Mouse (Mus musculus) stomach, embryonic 16.5 days (tissue): ENCODE results near the gene Atp6v1fnb. TPM values are rescaled to one million over a fixed set of nuclear protein-coding genes. Genes with fewer than 3 reads are reported as not detected.

ENCODE experiments used
- ATAC-seq: fragments of 200-750 bp; cut with Nextera tagmentation; 2 replicates; pipeline ENCODE4 v1.8.0; 2017; ENCODE audit warnings: moderate number of reproducible peaks, moderate TSS enrichment; ENCODE audit not compliant: insufficient read depth, low FRiP score
- H3K27ac ChIP-seq: fragments of 300-500 bp; sonication (generic); 2 replicates; pipeline ENCODE4 v1.5.1; 2014; ENCODE audit warnings: low read length
- H3K27me3 ChIP-seq: fragments of 300-500 bp; sonication (generic); 2 replicates; pipeline ENCODE4 v1.6.1; 2014; ENCODE audit warnings: low read length, control low read depth, mixed read lengths; ENCODE audit not compliant: control insufficient read depth, insufficient read depth
- H3K36me3 ChIP-seq: fragments of 300-500 bp; sonication (generic); 2 replicates; pipeline ENCODE4 v1.6.1; 2014; ENCODE audit warnings: low read length; ENCODE audit not compliant: control insufficient read depth, insufficient read depth
- H3K4me1 ChIP-seq: fragments of 300-500 bp; sonication (generic); 2 replicates; pipeline ENCODE4 v1.6.1; 2014; ENCODE audit warnings: low read length, control low read depth, mixed read lengths; ENCODE audit not compliant: control insufficient read depth, insufficient read depth
- H3K4me2 ChIP-seq: fragments of 300-500 bp; sonication (generic); 2 replicates; pipeline ENCODE4 v1.6.1; 2014; ENCODE audit warnings: low read depth, low read length, mixed read lengths
- H3K4me3 ChIP-seq: fragments of 300-500 bp; sonication (generic); replicated peaks from 2 replicates; pipeline ENCODE4 v1.5.1; 2014; ENCODE audit warnings: mild to moderate bottlenecking, low read length
- H3K9ac ChIP-seq: fragments of 300-500 bp; sonication (generic); 2 replicates; pipeline ENCODE4 v1.6.1; 2014; ENCODE audit warnings: low read length
- H3K9me3 ChIP-seq: fragments of 300-500 bp; sonication (generic); replicated peaks from 2 replicates; pipeline ENCODE4 v1.6.1; 2016; ENCODE audit warnings: low read length, control low read depth; ENCODE audit not compliant: control insufficient read depth
- WGBS: fragments of 180-500 bp; shearing (Covaris S2); extraction: QIAGEN DNeasy Blood & Tissue Kit; methylation state at CpG from one replicate; pipeline ENCODE4 v1.1.7; 2014; 5-methylcytosine and 5-hydroxymethylcytosine counted together
- polyA plus RNA-seq: library from polyadenylated mRNA; unstranded; fragments of >200 nt; fragmentation: Nextera tagmentation; extraction: Ambion mirVana; gene quantifications from 2 replicates; pipeline ENCODE4 v1.2.1, GENCODE M21; 2015

Gene Atp6v1fnb
- polyA plus RNA-seq, 1 experiment from 2014 or later: not detected

DNA sequence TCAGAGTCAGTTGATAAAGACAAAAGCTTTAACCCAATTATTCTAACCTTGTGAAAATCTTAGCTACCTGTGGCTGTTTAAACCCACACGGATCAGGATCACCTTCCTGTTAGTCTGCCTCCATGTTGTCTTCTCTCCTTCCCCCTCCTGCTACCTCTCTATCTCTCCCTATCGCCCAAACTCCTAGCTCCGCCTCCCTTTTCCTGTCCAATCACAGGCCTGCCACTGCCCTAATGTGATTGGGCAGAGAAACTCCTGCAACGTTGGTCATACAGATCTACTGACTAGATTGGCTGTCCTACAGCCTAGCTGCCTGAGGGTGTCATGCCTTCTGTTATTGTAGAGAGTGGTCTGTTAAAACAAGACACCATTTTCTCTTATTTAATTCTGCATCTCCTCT lies 21.4 kb upstream of the Atp6v1fnb start:
- Histone ChIP-seq H3K4me1 (no peaks in the 10 kb centered on the region), H3K9me3 (no peaks in the 10 kb centered on the region), H3K27ac (no peak overlapping the region), H3K4me3 (no peak overlapping the region), H3K27me3 (no peaks in the 10 kb centered on the region), H3K36me3 (0 out of 2 replicates have a peak, but pooled peaks cover 14% of the 10 kb centered on the region), H3K4me2 (no peak overlapping the region), H3K9ac (no peak overlapping the region)
- no peak for ATAC-seq
- WGBS: 34% methylated on average over 4 of the region's 4 CpGs

DNA sequence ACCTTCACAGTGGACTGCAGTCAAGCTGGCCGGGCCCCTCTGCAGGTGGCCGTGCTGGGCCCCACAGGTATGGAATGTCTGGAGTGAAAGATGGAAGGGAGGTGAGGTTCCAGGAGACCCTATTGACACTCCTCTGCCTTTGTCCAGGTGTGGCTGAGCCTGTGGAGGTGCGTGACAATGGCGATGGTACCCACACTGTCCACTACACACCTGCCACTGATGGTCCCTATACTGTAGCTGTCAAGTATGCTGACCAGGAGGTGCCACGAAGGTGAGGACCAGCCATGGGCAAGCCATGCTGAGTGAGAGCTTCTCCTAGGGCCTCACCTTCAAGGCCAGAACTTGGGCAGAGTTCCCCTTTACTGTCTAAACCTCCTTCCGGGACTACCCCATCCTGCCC lies 20.6 kb upstream of the Atp6v1fnb start:
- H3K27me3 ChIP-seq: no peaks in the 10 kb centered on the region
- H3K9me3 ChIP-seq: no peaks in the 10 kb centered on the region
- H3K4me3 ChIP-seq: no peak overlapping the region
- whole genome bisulfite sequencing: 93% methylated on average over 6 of the region's 6 CpGs
- no peak overlapping the region for H3K9ac ChIP-seq
- ATAC-seq: no peak
- H3K36me3 ChIP-seq: 0 out of 2 replicates have a peak, but pooled peaks cover 9% of the 10 kb centered on the region
- H3K4me1 ChIP-seq: no peaks in the 10 kb centered on the region
- no peak overlapping the region for H3K4me2 ChIP-seq
- no peak overlapping the region for H3K27ac ChIP-seq

DNA sequence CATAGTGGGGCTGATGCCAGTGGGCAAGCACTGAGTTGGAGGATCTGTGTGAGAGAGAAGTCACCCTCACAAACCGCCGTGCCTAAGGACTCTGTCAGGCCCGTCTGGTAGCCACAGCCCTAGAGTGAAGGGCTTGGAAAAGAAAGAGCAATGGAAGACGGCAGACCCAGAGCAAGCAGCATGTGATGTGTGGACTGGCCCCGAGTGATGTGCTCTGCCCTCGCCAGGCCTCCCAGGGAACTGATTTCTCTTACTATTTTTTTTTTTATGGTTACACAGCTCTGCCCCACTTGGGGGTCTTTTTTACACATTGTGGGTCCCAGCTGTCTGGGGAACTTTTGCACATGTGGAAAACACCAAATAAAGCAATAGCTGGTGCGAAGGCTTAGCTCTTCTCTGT lies 9.7 kb upstream of the Atp6v1fnb start:
- Histone ChIP-seq H3K27ac (no peak overlapping the region), H3K9me3 (no peaks in the 10 kb centered on the region), H3K4me3 (no peak overlapping the region), H3K4me2 (no peak overlapping the region), H3K27me3 (no peaks in the 10 kb centered on the region), H3K9ac (no peak overlapping the region), H3K4me1 (no peaks in the 10 kb centered on the region), H3K36me3 (peaks cover 3% of the 10 kb centered on the region; the same call in 1 of the 2 replicates)
- no peak for ATAC-seq
- 55% methylated on average over 7 of the region's 7 CpGs for WGBS

DNA sequence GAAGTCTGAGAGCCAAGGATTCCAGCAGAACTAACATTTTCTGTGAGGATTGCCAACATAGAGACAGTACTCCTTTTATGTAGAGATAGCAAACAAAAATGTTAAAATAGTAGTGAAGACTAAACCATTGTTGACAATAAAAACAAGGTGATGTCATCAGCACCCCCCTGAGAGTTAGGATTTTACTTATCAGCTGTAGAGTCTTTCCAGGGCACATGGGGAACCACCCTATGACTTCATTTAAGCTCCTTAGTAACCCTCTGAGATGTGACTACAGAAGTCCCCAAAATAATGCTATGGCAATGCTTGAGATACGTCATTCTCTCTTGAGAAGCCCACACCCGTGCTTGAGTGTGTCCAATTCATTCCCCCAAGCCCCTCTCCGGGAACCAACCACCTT lies 7.8 kb upstream of the Atp6v1fnb start:
- Histone ChIP-seq H3K36me3 (peaks cover 3% of the 10 kb centered on the region; the same call in 1 of the 2 replicates), H3K4me2 (no peak overlapping the region), H3K27ac (no peak overlapping the region), H3K9ac (no peak overlapping the region), H3K4me3 (no peak overlapping the region), H3K9me3 (no peaks in the 10 kb centered on the region), H3K27me3 (no peaks in the 10 kb centered on the region), H3K4me1 (peaks cover 1% of the 10 kb centered on the region; the same call in 1 of the 2 replicates)
- ATAC-seq: no peak
- WGBS: 67% methylated on average over 3 of the region's 3 CpGs

DNA sequence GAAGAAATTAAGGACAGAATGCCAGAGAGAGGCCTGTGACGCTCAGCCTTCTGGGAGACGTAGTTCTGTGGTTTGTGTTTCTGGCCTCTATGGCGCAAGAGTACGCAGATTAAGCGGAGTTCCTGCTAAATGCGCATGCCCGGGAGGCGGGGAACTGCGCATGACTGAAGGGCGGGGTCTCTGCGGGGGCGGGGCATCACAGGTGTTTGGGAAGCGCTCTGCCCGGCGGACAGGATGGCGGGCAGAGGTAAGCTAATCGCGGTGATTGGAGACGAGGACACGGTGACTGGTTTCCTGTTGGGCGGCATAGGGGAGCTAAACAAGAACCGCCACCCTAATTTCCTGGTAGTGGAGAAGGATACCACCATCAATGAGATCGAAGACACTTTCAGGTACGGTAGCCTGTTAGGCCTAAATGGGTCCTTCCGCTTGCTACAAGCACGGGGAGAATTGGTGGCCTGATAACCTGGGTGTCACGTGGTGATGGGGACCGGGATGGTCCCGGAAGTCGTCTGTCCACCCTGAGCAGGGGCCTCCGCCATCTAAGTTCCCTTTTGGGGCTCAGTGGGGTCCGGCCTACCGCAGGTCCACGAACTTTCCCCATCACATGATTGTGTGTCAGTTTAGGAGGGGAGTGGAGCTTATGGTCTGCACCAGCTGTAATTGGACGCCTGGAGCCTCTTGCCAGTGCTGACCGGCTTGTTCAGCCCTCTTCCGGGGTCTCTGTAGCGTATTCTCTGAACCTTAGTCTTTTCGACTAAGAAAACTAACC lies 3.5 kb upstream of the Atp6v1fnb start, which contains the start of gene Atp6v1f:
Gene Atp6v1f (plus strand): TSS at position 136 of the 772 bp plus-strand sequence.
- Histone ChIP-seq H3K4me2 (peak within 1 kb of the TSS; percentile 73), H3K36me3 (peaks cover 11% of the 10 kb centered on the region; the same call in 1 of the 2 replicates), H3K27me3 (no peaks in the 10 kb centered on the region), H3K9me3 (no peaks in the 10 kb centered on the region), H3K4me1 (peaks cover 8% of the 10 kb centered on the region; the same call in 1 of the 2 replicates), H3K4me3 (peak within 1 kb of the TSS; percentile 81), H3K9ac (peak within 1 kb of the TSS; percentile 84), H3K27ac (peak within 1 kb of the TSS; percentile 66)
- WGBS: under 1% methylated on average over 39 of the region's 39 CpGs
- ATAC-seq: peak; percentile 95

DNA sequence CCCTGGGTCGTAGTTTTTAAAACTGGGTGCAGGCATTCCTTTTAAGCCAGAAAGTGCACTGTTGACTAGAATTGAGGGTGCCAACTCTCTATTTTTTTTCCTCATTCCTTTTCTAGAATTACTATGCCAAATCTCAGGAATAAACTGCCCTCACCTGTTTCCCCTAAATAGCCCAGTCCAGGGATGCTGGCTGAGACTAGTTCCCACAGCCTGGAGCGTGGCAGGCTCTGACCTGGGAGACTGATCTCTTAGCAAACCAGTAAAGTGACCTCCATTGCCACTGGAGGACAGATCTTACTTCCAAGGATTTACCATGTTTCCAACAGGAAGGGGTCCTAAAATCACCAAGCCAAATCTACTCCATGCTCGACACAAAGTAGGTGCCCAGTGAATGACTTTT lies 2.4 kb upstream of the Atp6v1fnb start:
- ATAC-seq: no peak
- H3K36me3 ChIP-seq: peaks cover 11% of the 10 kb centered on the region; the same call in 1 of the 2 replicates
- H3K4me3 ChIP-seq: peak overlapping the region; percentile 81; the same call in 1 of the 2 replicates
- H3K9me3 ChIP-seq: no peaks in the 10 kb centered on the region
- peak overlapping the region; percentile 84; the same call in 1 of the 2 replicates for H3K9ac ChIP-seq
- WGBS: 79% methylated on average over 3 of the region's 3 CpGs
- H3K4me1 ChIP-seq: peaks cover 8% of the 10 kb centered on the region; the same call in 1 of the 2 replicates
- H3K27ac ChIP-seq: no peak overlapping the region
- no peaks in the 10 kb centered on the region for H3K27me3 ChIP-seq
- peak overlapping the region; percentile 73 for H3K4me2 ChIP-seq

DNA sequence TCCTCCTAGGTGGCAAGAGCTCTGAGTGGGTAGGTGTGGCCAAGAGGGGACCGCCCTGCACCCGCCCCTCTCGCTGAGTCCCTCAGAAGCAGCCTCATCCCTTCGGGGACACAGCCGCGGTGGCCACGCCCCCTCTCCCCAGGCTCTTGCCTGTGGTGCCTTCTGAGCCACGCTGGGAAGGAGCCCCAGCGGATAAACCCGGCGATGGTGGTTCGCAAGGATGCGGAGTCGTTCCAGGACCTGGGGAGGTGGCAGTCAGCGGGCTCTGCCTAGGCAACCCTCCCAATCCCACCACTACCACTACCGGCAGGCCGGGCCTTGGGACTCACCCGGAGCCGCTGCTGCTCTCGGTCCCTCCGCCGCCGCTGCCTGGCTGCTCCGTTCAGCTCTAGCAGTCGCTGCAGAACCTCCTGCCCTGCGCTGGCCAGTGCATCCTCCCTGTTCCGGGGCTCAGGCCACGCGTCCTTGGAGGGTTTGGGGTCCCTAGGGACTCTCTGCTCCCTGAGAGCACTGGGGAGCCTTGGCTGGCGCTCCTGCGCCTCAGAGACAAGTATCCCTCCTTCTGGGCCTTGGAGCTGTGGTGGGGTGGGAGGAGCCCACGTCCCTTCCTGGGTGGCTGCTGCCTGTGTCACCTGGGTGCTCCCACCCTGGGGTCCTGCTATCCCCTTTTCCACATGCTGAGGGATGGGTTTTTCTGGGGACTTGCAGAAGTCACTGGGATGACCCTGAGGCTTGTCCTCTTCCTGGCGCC lies 2.9 kb downstream of the Atp6v1fnb start:
- Histone ChIP-seq H3K27me3 (no peaks in the 10 kb centered on the region), H3K9me3 (no peaks in the 10 kb centered on the region), H3K36me3 (peaks cover 11% of the 10 kb centered on the region; the same call in 1 of the 2 replicates), H3K9ac (peak overlapping the region; percentile 67), H3K4me1 (0 out of 2 replicates have a peak, but pooled peaks cover 4% of the 10 kb centered on the region), H3K4me2 (peak overlapping the region; percentile 88), H3K27ac (no peak overlapping the region), H3K4me3 (peak overlapping the region; percentile 56)
- ATAC-seq: peak; percentile 96
- 3% methylated on average over 32 of the region's 33 CpGs for WGBS

DNA sequence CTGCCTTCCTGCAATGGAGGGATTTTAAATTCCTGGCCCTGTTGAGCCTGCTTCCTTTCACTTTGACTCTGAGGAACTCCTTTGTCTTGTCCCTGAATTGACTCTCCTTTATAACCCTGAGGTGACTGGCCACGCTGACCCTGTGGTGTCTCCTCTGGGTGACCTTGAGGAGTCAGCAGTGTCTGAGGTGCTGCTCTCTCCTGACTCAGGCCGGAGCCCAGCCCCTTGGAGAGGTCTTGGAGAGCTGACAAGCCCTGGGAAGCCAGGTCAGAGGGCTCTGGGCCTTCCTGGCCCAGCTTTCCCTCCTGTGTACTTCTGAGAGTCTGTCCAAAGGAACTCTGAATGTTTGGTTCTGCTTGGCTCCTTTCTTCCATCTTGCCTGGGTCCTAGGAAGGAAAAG lies 3.5 kb downstream of the Atp6v1fnb start:
- Histone ChIP-seq H3K4me1 (0 out of 2 replicates have a peak, but pooled peaks cover 4% of the 10 kb centered on the region), H3K27me3 (no peaks in the 10 kb centered on the region), H3K9me3 (no peaks in the 10 kb centered on the region), H3K9ac (peak overlapping the region; percentile 67; the same call in 1 of the 2 replicates), H3K27ac (no peak overlapping the region), H3K4me2 (no peak overlapping the region), H3K36me3 (peaks cover 11% of the 10 kb centered on the region; the same call in 1 of the 2 replicates), H3K4me3 (no peak overlapping the region)
- no peak for ATAC-seq
- 71% methylated on average over 2 of the region's 2 CpGs for WGBS

DNA sequence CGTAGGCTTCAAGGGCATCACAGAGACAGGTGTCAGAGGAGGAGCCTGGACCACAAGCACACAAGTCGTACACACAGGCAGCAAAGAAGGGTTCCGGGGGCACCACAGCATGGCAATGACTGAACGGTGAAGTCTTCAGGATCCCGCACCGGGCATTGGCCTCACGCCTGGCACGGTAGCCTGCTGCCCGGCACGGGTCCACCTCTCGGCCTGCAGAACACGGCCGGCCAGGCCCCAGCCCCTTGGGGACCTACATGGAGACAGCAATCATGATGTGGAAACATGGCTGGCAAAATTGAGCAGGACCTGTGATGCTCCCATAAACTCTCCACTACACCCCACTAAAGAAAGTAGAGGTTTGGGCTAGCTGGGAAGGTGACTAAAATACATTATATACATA lies 11.5 kb downstream of the Atp6v1fnb start:
- no peak overlapping the region for H3K4me2 ChIP-seq
- no peak overlapping the region for H3K27ac ChIP-seq
- no peak overlapping the region for H3K9ac ChIP-seq
- H3K36me3 ChIP-seq: no peaks in the 10 kb centered on the region
- no peak for ATAC-seq
- no peaks in the 10 kb centered on the region for H3K27me3 ChIP-seq
- WGBS: 94% methylated on average over 13 of the region's 13 CpGs
- no peak overlapping the region for H3K4me3 ChIP-seq
- H3K4me1 ChIP-seq: no peaks in the 10 kb centered on the region
- no peaks in the 10 kb centered on the region for H3K9me3 ChIP-seq
